Mouse (Mus musculus): ENCODE data around the gene Macf1. TPM values are rescaled to one million over a fixed set of nuclear protein-coding genes. Genes with fewer than 3 reads are reported as not detected.

The Macf1 gene
- polyA plus RNA-seq, 1 experiment from 2014 or later = 114 TPM

GRCm38 (mm10) chr4:123665681-123666278 lies 18.4 kb downstream of the Macf1 start:
- no peaks in the 10 kb centered on the region for H3K36me3 ChIP-seq (ENCODE audit: control insufficient read depth, insufficient read depth, low read length)
- H3K9me3 ChIP-seq (ENCODE audit: control insufficient read depth, low read length) = no peaks in the 10 kb centered on the region
- ATAC-seq (ENCODE audit: low FRiP score) (no peak), DNase-seq (ENCODE audit: low spot score) (no peak)
- no peaks in the 10 kb centered on the region for H3K27me3 ChIP-seq (ENCODE audit: control insufficient read depth, insufficient read depth, low read length)
- 31% methylated on average over 11 of the region's 11 CpGs for WGBS
- peak overlapping the region; percentile 92 for H3K4me3 ChIP-seq (ENCODE audit: low read depth, low read length)
- H3K9ac ChIP-seq (ENCODE audit: low read depth, low read length) = peak overlapping the region; percentile 97
- H3K27ac ChIP-seq (ENCODE audit: low read depth, low read length) = peak overlapping the region; percentile 100
- H3K4me2 ChIP-seq (replicated peaks; ENCODE audit: low read depth, low read length) = peak overlapping the region; percentile 69
- peaks cover 7% of the 10 kb centered on the region for H3K4me1 ChIP-seq (replicated peaks; ENCODE audit: control insufficient read depth, insufficient read depth, low read length)

GRCm38 (mm10) chr4:123664951-123665661 lies 19.1 kb downstream of the Macf1 start:
- no peaks in the 10 kb centered on the region for H3K36me3 ChIP-seq (ENCODE audit: control insufficient read depth, insufficient read depth, low read length)
- H3K9me3 ChIP-seq (ENCODE audit: control insufficient read depth, low read length) = no peaks in the 10 kb centered on the region
- H3K9ac ChIP-seq (ENCODE audit: low read depth, low read length) = peak overlapping the region; percentile 97
- H3K27ac ChIP-seq (ENCODE audit: low read depth, low read length) = peak overlapping the region; percentile 100
- under 1% methylated on average over 34 of the region's 58 CpGs for WGBS
- peak overlapping the region; percentile 69 for H3K4me2 ChIP-seq (replicated peaks; ENCODE audit: low read depth, low read length)
- ATAC-seq (ENCODE audit: low FRiP score) (peak; percentile 65), DNase-seq (ENCODE audit: low spot score) (peak; percentile 78)
- H3K27me3 ChIP-seq (ENCODE audit: control insufficient read depth, insufficient read depth, low read length) = no peaks in the 10 kb centered on the region
- H3K4me1 ChIP-seq (replicated peaks; ENCODE audit: control insufficient read depth, insufficient read depth, low read length) = peaks cover 7% of the 10 kb centered on the region
- peak overlapping the region; percentile 92 for H3K4me3 ChIP-seq (ENCODE audit: low read depth, low read length)

- Histone ChIP-seq H3K36me3 (ENCODE audit: control insufficient read depth, insufficient read depth, low read length) (no peaks in the 10 kb centered on the region), H3K27me3 (ENCODE audit: control insufficient read depth, insufficient read depth, low read length) (no peaks in the 10 kb centered on the region), H3K9ac (ENCODE audit: low read depth, low read length) (peak overlapping the region; percentile 97), H3K4me2 (replicated peaks; ENCODE audit: low read depth, low read length) (peak overlapping the region; percentile 69), H3K4me1 (replicated peaks; ENCODE audit: control insufficient read depth, insufficient read depth, low read length) (peaks cover 7% of the 10 kb centered on the region), H3K27ac (ENCODE audit: low read depth, low read length) (peak overlapping the region; percentile 100), H3K9me3 (ENCODE audit: control insufficient read depth, low read length) (no peaks in the 10 kb centered on the region), H3K4me3 (ENCODE audit: low read depth, low read length) (peak overlapping the region; percentile 92)
- WGBS = 0% methylated on average over 50 of the region's 125 CpGs
- ATAC-seq (ENCODE audit: low FRiP score) (peak; percentile 76), DNase-seq (ENCODE audit: low spot score) (peak; percentile 79)
These were observed 19.9 kb downstream of the Macf1 start for GRCm38 (mm10) chr4:123664021-123664950.

GRCm38 (mm10) chr4:123663688-123663965 lies 20.5 kb downstream of the Macf1 start:
- H3K27me3 ChIP-seq (ENCODE audit: control insufficient read depth, insufficient read depth, low read length) = no peaks in the 10 kb centered on the region
- peak overlapping the region; percentile 92 for H3K4me3 ChIP-seq (ENCODE audit: low read depth, low read length)
- H3K36me3 ChIP-seq (ENCODE audit: control insufficient read depth, insufficient read depth, low read length) = no peaks in the 10 kb centered on the region
- ATAC-seq (ENCODE audit: low FRiP score) = no peak; the same call in 1 of the 2 replicates
- peak overlapping the region; percentile 97 for H3K9ac ChIP-seq (ENCODE audit: low read depth, low read length)
- H3K27ac ChIP-seq (ENCODE audit: low read depth, low read length) = peak overlapping the region; percentile 100
- DNase-seq (ENCODE audit: low spot score) = no peak
- H3K4me1 ChIP-seq (replicated peaks; ENCODE audit: control insufficient read depth, insufficient read depth, low read length) = peaks cover 7% of the 10 kb centered on the region
- 0% methylated on average over 12 of the region's 12 CpGs for WGBS
- H3K9me3 ChIP-seq (ENCODE audit: control insufficient read depth, low read length) = no peaks in the 10 kb centered on the region
- H3K4me2 ChIP-seq (replicated peaks; ENCODE audit: low read depth, low read length) = peak overlapping the region; percentile 69

- no peaks in the 10 kb centered on the region for H3K9me3 ChIP-seq (ENCODE audit: control insufficient read depth, low read length)
- peak overlapping the region; percentile 92 for H3K4me3 ChIP-seq (ENCODE audit: low read depth, low read length)
- H3K9ac ChIP-seq (ENCODE audit: low read depth, low read length) = peak overlapping the region; percentile 97
- peak; percentile 55 for DNase-seq (ENCODE audit: low spot score)
- WGBS = 2% methylated on average over 15 of the region's 15 CpGs
- H3K36me3 ChIP-seq (ENCODE audit: control insufficient read depth, insufficient read depth, low read length) = no peaks in the 10 kb centered on the region
- H3K27ac ChIP-seq (ENCODE audit: low read depth, low read length) = peak overlapping the region; percentile 100; the same call in 1 of the 2 replicates
- peak overlapping the region; percentile 69 for H3K4me2 ChIP-seq (replicated peaks; ENCODE audit: low read depth, low read length)
- peaks cover 7% of the 10 kb centered on the region for H3K4me1 ChIP-seq (replicated peaks; ENCODE audit: control insufficient read depth, insufficient read depth, low read length)
- ATAC-seq (ENCODE audit: low FRiP score) = no peak
- no peaks in the 10 kb centered on the region for H3K27me3 ChIP-seq (ENCODE audit: control insufficient read depth, insufficient read depth, low read length)
These were observed 21.1 kb downstream of the Macf1 start for GRCm38 (mm10) chr4:123662914-123663687.

- Histone ChIP-seq H3K27ac (ENCODE audit: low read depth, low read length) (no peak overlapping the region), H3K9me3 (ENCODE audit: control insufficient read depth, low read length) (no peaks in the 10 kb centered on the region), H3K9ac (ENCODE audit: low read depth, low read length) (no peak overlapping the region), H3K4me2 (replicated peaks; ENCODE audit: low read depth, low read length) (no peak overlapping the region), H3K36me3 (ENCODE audit: control insufficient read depth, insufficient read depth, low read length) (no peaks in the 10 kb centered on the region), H3K27me3 (ENCODE audit: control insufficient read depth, insufficient read depth, low read length) (no peaks in the 10 kb centered on the region), H3K4me3 (ENCODE audit: low read depth, low read length) (no peak overlapping the region), H3K4me1 (replicated peaks; ENCODE audit: control insufficient read depth, insufficient read depth, low read length) (peaks cover 5% of the 10 kb centered on the region; the same call in 1 of the 2 replicates)
- no peak for DNase-seq (ENCODE audit: low spot score)
- no peak for ATAC-seq (ENCODE audit: low FRiP score)
- WGBS = 96% methylated on average over 1 of the region's 1 CpGs
These were observed 26.0 kb downstream of the Macf1 start for GRCm38 (mm10) chr4:123658175-123658574.

GRCm38 (mm10) chr4:123655245-123655644 lies 28.9 kb downstream of the Macf1 start:
- WGBS = 95% methylated on average over 5 of the region's 5 CpGs
- no peaks in the 10 kb centered on the region for H3K36me3 ChIP-seq (ENCODE audit: control insufficient read depth, insufficient read depth, low read length)
- no peak overlapping the region for H3K4me2 ChIP-seq (replicated peaks; ENCODE audit: low read depth, low read length)
- DNase-seq (ENCODE audit: low spot score) (no peak), ATAC-seq (ENCODE audit: low FRiP score) (no peak)
- H3K4me3 ChIP-seq (ENCODE audit: low read depth, low read length) = no peak overlapping the region
- no peak overlapping the region for H3K27ac ChIP-seq (ENCODE audit: low read depth, low read length)
- H3K27me3 ChIP-seq (ENCODE audit: control insufficient read depth, insufficient read depth, low read length) = no peaks in the 10 kb centered on the region
- H3K9me3 ChIP-seq (ENCODE audit: control insufficient read depth, low read length) = no peaks in the 10 kb centered on the region
- no peaks in the 10 kb centered on the region for H3K4me1 ChIP-seq (replicated peaks; ENCODE audit: control insufficient read depth, insufficient read depth, low read length)
- no peak overlapping the region for H3K9ac ChIP-seq (ENCODE audit: low read depth, low read length)

- no peaks in the 10 kb centered on the region for H3K9me3 ChIP-seq (ENCODE audit: control insufficient read depth, low read length)
- H3K4me2 ChIP-seq (replicated peaks; ENCODE audit: low read depth, low read length) = no peak overlapping the region
- no peaks in the 10 kb centered on the region for H3K27me3 ChIP-seq (ENCODE audit: control insufficient read depth, insufficient read depth, low read length)
- H3K36me3 ChIP-seq (ENCODE audit: control insufficient read depth, insufficient read depth, low read length) = no peaks in the 10 kb centered on the region
- H3K4me3 ChIP-seq (ENCODE audit: low read depth, low read length) = no peak overlapping the region
- no peak for ATAC-seq (ENCODE audit: low FRiP score)
- H3K9ac ChIP-seq (ENCODE audit: low read depth, low read length) = no peak overlapping the region
- no peak overlapping the region for H3K27ac ChIP-seq (ENCODE audit: low read depth, low read length)
- 82% methylated on average over 4 of the region's 4 CpGs for WGBS
- H3K4me1 ChIP-seq (replicated peaks; ENCODE audit: control insufficient read depth, insufficient read depth, low read length) = no peaks in the 10 kb centered on the region
- no peak for DNase-seq (ENCODE audit: low spot score)
These were observed 29.6 kb downstream of the Macf1 start for GRCm38 (mm10) chr4:123654566-123654965.
